Mouse (Mus musculus) embryo, embryonic 11.5 days (tissue): ENCODE measurements around the gene Tsks.

Experiments used
- DNase-seq: peaks from one replicate; pipeline ENCODE4 v3.0.0-alpha.2; 2012; ENCODE audit warnings: low read depth, low spot score

Gene Tsks

GRCm38 (mm10) chr7:44978300-44978699 lies 35.3 kb downstream of the Tsks start:
- DNase-seq = no peak

DNA sequence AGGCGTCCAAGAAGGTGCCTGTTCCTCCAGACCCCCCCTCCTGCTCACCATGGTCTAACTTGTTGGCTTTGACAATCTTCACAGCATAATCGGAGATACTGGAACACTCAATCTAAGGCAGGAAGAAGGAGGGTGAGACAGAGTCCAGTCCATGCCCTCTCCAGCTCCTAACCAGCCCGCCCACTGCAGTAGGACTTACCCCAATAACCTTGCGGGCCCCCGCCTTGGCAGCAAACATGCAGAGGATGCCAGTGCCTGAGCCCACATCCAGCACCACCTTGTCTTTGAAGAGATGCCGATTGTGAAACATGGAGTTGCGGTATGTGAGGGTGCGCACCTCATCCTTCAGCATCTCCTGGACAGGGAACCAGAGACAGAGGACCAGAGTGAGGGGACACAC lies 38.5 kb downstream of the Tsks start:
- DNase-seq = no peak

GRCm38 (mm10) chr7:44983085-44983484 lies 40.1 kb downstream of the Tsks start:
- peak; percentile 73 for DNase-seq

DNA sequence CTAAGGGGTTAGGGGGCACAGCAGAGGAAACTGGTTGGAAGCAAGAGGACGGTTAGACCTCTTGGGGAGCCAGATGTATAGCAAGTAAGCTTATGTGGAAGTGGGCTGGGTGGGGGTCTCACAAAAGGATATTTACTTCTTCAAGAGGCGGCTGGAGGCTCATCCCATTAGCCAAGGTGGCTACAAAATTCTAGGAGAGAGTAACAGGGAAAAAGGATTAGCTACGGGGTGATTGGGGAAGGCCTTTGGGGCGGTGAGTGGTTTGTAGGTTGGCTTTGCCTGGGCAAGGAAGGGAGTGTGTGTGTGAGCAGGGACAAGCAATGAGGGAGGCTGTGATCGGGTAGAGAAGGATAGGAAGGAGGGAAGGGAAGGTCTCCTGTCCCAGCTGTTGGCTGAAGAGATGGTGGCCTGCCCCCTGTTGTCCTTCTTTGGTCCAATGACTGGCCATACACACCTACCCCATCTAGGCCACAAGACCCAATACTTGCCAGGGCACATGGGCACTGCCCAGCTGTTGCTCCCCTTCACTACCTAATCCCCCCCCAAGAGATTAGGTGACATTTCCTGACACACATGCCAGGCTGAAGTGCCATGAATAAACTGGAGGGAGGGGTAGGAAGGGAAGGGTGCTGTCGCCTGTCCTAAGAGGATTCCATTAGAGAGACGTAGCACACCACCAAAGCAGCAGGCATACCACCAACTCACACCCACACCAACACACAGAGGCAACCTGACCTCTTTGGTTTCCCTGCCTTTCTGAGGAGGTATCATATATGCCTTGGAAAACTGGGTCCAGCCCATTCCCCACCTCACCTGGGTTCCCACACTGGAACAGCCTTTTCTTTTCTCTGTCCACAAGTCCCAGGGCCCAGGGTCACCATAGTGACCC lies 41.2 kb downstream of the Tsks start:
- no peak for DNase-seq

DNA sequence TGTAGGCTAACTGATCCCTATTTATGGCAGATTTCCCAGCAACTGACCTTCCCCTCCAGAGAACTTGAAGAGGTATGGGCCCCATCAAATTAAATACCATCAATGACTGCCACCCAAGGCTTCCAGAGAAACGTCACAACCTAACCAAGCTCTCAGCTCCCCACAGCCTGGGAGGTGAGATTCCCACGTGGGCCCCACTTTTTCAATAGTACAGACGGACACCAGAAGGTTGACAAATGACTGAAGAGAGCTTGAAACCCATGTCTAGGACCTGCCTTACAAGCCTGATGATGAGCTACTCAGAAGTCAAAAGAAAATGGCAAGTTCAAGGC lies 41.8 kb downstream of the Tsks start:
- no peak for DNase-seq

GRCm38 (mm10) chr7:44985595-44986191 lies 42.7 kb downstream of the Tsks start:
- DNase-seq = peak; percentile 63

DNA sequence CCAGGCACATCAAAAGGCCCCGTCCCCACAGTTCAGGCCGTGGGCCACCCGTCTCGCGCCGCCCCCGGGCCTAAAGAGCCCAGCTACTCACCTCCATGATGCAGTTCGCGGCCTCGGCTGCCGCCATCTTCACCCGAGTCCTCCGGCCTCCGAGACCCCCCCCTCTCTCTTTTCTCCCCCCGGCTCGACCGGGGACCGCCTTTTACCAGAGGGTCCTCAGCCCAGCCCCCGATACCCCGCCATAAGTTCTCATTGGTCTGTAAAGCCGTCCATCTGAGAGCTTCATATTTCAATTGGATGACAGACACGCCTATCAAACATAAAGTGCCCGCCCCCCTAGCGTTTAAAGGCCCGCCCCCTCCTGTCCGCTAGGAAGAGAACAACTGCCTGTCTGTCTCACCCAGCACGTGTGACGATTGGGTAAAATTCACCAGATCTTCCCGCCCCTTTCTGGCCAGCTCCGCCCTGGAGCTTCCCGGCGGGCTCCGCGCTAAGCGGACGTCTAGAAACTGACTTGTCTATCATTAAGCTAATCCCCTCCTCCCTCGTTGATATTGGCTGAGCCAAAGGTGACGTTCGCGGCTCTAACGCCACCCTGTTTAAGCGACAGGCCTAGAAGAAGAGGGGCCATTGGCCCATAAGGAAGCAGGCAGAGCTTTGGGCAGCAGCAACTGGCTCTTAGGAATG lies 43.3 kb downstream of the Tsks start, which contains the start of gene Prmt1:
Gene Prmt1, minus strand, starts transcription at position 377 of the 687 bp plus-strand sequence.
- DNase-seq = peak; percentile 97

DNA sequence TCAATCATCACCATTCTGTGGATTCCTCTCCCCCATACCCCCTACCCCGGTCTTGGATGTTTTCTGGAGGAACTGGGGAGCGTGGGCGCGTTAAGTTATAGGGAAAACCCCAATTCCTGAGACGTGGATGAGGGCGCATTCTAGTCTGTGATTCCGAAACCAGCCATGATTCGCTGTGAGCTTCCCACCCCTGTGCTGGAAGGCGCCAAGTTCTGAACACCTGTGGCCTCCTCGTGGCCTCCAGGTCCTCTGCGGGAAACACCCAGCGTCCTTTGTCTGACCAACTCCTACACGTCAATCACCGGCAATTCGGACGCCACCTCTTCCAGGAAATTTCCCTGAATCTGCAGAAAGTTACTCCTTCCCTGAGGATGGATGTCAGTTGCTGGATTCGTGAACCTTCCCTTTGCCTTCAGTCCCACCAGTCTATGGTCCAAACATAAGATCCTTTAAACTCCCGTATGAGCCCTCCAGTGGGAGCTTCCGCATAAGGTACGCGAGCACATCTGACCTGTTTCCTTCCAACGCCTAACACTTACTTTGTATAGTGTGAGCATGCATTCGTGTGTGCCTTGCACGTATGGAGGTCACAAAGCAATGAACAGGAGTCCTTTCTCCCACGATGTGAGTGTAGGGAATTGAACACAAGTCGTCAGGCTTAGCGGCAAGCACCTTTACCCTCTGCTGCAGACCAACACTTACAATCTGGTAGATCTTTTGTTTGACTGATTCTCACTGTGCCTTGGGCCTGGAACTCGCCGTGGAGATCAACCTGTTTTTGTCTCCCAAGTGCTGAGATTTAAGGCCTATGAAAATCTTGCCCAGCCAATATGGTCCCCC lies 44.1 kb downstream of the Tsks start:
- no peak for DNase-seq

- no peak for DNase-seq
Observed at GRCm38 (mm10) chr7:44996672-44997071, 53.7 kb downstream of the Tsks start.

- peak; percentile 94 for DNase-seq
Observed at GRCm38 (mm10) chr7:44997231-44997939, 54.4 kb downstream of the Tsks start, which contains the start of gene Irf3. Gene Irf3, plus strand, starts transcription at chr7:44997648.

DNA sequence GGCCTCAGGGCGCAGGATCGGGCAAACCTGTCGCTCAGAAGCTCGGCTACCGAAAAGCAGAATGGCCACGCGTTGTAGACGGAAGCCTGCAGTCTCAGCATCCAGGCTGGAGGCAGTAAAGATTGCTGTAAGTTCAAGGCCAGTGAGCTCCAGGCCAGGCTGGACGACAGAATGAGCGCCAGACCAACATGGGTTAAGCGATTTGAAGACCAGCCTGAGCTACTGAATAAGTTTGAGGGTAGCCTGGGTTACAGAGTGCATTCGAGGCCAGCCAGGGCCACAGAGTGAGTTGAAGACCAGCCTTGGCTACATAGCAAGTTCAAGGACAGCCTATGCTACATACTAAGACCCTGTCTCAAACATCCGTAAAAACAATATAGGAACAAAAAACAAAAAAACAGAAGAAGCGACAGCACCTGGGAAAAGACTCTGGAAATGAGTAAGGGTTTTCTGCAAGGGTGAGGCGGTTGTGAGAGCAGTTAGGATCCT lies 55.0 kb downstream of the Tsks start:
- DNase-seq = no peak

GRCm38 (mm10) chr7:44998501-44998955 lies 55.5 kb downstream of the Tsks start, which contains the start of gene Bcl2l12:
Gene Bcl2l12, minus strand, starts transcription at chr7:44998712.
- no peak for DNase-seq

DNA sequence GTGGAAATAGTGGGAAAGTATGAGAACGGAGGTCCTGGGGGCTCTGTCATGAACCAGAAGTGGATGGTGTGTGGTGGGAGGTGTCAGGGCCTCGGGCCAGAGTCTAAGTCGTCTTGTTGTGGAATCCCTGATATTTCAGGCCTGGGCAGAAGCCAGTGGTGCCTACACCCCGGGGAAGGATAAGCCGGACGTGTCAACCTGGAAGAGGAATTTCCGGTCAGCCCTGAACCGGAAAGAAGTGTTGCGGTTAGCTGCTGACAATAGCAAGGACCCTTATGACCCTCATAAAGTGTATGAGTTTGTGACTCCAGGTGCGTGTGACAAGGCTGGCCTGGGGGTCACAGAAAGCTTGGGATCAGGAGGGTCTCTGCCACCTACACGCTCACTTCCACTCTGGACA lies 56.7 kb downstream of the Tsks start:
- no peak for DNase-seq

DNA sequence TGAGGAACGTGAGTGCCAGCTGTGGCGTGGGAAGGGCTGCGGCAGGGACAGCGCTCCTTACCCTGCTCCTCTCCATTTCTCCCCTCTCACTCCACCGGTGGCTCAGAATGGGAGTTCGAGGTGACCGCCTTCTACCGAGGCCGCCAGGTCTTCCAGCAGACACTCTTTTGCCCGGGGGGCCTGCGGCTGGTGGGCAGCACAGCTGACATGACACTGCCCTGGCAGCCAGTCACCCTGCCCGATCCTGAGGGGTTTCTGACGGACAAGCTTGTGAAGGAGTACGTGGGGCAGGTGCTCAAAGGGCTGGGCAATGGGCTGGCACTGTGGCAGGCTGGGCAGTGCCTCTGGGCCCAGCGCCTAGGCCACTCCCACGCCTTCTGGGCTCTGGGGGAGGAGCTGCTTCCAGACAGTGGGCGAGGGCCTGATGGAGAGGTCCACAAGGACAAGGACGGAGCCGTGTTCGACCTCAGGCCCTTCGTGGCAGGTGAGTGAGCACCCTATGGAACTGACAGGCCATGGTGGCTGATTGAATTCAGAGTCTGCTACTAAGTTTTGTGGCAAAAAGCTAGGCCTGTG lies 57.6 kb downstream of the Tsks start:
- DNase-seq = no peak

DNA sequence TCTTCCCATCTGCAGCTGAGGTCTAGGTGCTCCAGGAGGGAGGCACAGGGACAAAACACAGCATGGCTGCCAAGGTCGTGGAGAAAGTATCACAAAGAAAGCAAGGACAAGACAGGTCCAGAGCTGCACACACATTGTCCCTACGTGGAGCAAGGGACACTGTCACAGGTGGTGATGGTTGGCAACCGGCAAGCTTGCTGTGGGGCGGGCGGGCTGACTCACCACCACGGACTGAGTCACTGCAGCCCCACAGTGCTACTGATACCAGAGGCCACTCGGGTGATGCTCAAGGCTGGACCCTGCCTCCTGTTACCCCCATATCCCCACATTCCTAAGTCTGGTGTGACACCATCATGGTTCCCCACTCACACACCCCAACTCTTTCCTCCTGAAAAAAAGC lies 59.4 kb downstream of the Tsks start:
- DNase-seq = no peak

DNA sequence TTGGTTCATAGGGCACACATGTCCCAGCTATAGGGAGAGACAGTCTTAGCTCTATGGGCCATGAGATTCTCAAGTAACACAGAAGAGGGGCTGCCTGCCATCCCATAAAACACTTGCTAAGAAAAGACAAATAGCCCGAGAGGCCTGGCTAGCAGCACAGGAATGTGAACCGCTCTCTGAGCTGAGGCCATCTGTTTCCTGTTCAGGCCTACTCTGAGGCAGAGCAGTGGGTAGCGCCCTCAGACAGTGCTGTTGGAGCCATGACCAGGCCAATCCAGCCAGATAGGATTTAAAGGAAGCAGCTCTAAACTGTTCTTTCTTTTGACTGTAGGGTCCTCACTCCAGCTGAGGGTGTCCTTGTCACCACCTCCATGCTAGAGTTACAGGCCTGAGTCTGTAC lies 61.5 kb downstream of the Tsks start:
- no peak for DNase-seq

GRCm38 (mm10) chr7:45005321-45005992 lies 62.5 kb downstream of the Tsks start:
- no peak for DNase-seq

GRCm38 (mm10) chr7:45006503-45006902 lies 63.5 kb downstream of the Tsks start:
- DNase-seq = no peak

GRCm38 (mm10) chr7:45007141-45007540 lies 64.1 kb downstream of the Tsks start:
- DNase-seq = no peak
